Mouse (Mus musculus) midbrain, embryonic 11.5 days (tissue): Measurements from ENCODE around the gene Rtn2. TPM values are rescaled to one million over a fixed set of nuclear protein-coding genes. Genes with fewer than 3 reads are reported as not detected.

Source experiments
- ATAC-seq: fragments of 200-750 bp; cut with Nextera tagmentation; 2 replicates; pipeline ENCODE4 v1.8.0; 2017; ENCODE audit warnings: moderate TSS enrichment, moderate library complexity; ENCODE audit not compliant: low FRiP score
- DNase-seq: peaks from one replicate; pipeline ENCODE4 v3.0.0; 2015; ENCODE audit warnings: low spot score; ENCODE audit errors: missing footprints
- H3K27ac ChIP-seq: fragments of 300-500 bp; sonication (generic); 2 replicates; pipeline ENCODE4 v1.5.1; 2014; ENCODE audit warnings: low read depth, low read length
- H3K27me3 ChIP-seq: fragments of 300-500 bp; sonication (generic); 2 replicates; pipeline ENCODE4 v1.6.1; 2014; ENCODE audit warnings: mild to moderate bottlenecking, low read length, moderate library complexity, mixed read lengths; ENCODE audit not compliant: control insufficient read depth, insufficient read depth
- H3K36me3 ChIP-seq: fragments of 300-500 bp; sonication (generic); 2 replicates; pipeline ENCODE4 v1.6.1; 2014; ENCODE audit warnings: mild to moderate bottlenecking, low read length, moderate library complexity, mixed read lengths; ENCODE audit not compliant: control insufficient read depth, insufficient read depth
- H3K4me1 ChIP-seq: fragments of 300-500 bp; sonication (generic); 2 replicates; pipeline ENCODE4 v1.6.1; 2014; ENCODE audit warnings: low read length; ENCODE audit not compliant: control insufficient read depth, insufficient read depth
- H3K4me2 ChIP-seq: fragments of 300-500 bp; sonication (generic); 2 replicates; pipeline ENCODE4 v1.6.1; 2014; ENCODE audit warnings: mild to moderate bottlenecking, moderate library complexity
- H3K4me3 ChIP-seq: fragments of 300-500 bp; sonication (generic); 2 replicates; pipeline ENCODE4 v1.5.1; 2014; ENCODE audit warnings: low read depth, low read length
- H3K9ac ChIP-seq: fragments of 300-500 bp; sonication (generic); 2 replicates; pipeline ENCODE4 v1.6.1; 2014; ENCODE audit warnings: low read length
- H3K9me3 ChIP-seq: fragments of 300-500 bp; sonication (generic); 2 replicates; pipeline ENCODE4 v1.6.1; 2016; ENCODE audit warnings: low read length; ENCODE audit not compliant: control insufficient read depth
- WGBS: fragments of 180-500 bp; shearing (Covaris S2); extraction: QIAGEN DNeasy Blood & Tissue Kit; methylation state at CpG from one replicate; pipeline ENCODE4 v1.1.7; 2014; 5-methylcytosine and 5-hydroxymethylcytosine counted together
- polyA plus RNA-seq: library from polyadenylated mRNA; unstranded; fragments of >200 nt; fragmentation: Nextera tagmentation; extraction: Ambion mirVana; gene quantifications from 2 replicates; pipeline ENCODE4 v1.2.1, GENCODE M21; 2014

Gene Rtn2
- polyA plus RNA-seq, 1 experiment from 2014 or later: 53.2 TPM

- H3K9me3 ChIP-seq: no peaks in the 10 kb centered on the region
- ATAC-seq (no peak), DNase-seq (peak; percentile 70)
- no peak overlapping the region for H3K27ac ChIP-seq
- no peak overlapping the region for H3K4me2 ChIP-seq
- peaks cover 2% of the 10 kb centered on the region for H3K27me3 ChIP-seq
- 81% methylated on average over 7 of the region's 7 CpGs for WGBS
- H3K9ac ChIP-seq: no peak overlapping the region
- H3K36me3 ChIP-seq: no peaks in the 10 kb centered on the region
- peaks cover 12% of the 10 kb centered on the region for H3K4me1 ChIP-seq
- H3K4me3 ChIP-seq: no peak overlapping the region
Measured at GRCm38 (mm10) chr7:19318676-19319075, 36.3 kb downstream of the Rtn2 start.

DNA sequence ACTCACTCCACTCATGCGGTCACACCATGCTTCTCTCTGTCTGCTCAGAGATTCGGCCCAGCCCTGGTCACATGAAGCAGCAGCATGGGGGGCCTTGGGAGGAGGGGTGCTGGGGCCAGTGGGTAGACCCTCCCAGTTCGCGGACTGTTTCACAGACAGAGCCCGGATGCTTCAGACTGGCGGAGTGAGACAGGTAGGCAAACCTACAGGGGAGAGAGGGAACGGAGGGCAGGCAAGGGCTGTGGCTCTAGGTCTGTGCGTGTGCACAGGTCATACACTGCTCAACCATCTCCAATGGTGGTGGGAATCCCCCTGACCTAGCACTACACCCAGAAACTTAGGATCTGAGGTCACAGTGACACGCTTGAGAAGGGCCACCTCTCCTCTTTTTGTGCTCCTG is 37.0 kb downstream of the Rtn2 start:
- 20% methylated on average over 9 of the region's 9 CpGs for WGBS
- Histone ChIP-seq H3K4me1 (peaks cover 12% of the 10 kb centered on the region), H3K36me3 (no peaks in the 10 kb centered on the region), H3K9me3 (no peaks in the 10 kb centered on the region), H3K4me2 (peak overlapping the region; percentile 72), H3K9ac (peak overlapping the region; percentile 42; the same call in 1 of the 2 replicates), H3K27ac (no peak overlapping the region), H3K27me3 (peaks cover 2% of the 10 kb centered on the region), H3K4me3 (peak overlapping the region; percentile 38)
- no peak for DNase-seq
- ATAC-seq: peak; percentile 82

GRCm38 (mm10) chr7:19319906-19320305 is 37.5 kb downstream of the Rtn2 start:
- no peaks in the 10 kb centered on the region for H3K36me3 ChIP-seq
- H3K4me2 ChIP-seq: peak overlapping the region; percentile 72
- ATAC-seq: peak; percentile 95
- under 1% methylated on average over 38 of the region's 41 CpGs for WGBS
- peak overlapping the region; percentile 42; the same call in 1 of the 2 replicates for H3K9ac ChIP-seq
- peaks cover 12% of the 10 kb centered on the region for H3K4me1 ChIP-seq
- no peak overlapping the region for H3K27ac ChIP-seq
- no peaks in the 10 kb centered on the region for H3K9me3 ChIP-seq
- DNase-seq: peak; percentile 100
- H3K27me3 ChIP-seq: peaks cover 2% of the 10 kb centered on the region
- H3K4me3 ChIP-seq: peak overlapping the region; percentile 38

DNA sequence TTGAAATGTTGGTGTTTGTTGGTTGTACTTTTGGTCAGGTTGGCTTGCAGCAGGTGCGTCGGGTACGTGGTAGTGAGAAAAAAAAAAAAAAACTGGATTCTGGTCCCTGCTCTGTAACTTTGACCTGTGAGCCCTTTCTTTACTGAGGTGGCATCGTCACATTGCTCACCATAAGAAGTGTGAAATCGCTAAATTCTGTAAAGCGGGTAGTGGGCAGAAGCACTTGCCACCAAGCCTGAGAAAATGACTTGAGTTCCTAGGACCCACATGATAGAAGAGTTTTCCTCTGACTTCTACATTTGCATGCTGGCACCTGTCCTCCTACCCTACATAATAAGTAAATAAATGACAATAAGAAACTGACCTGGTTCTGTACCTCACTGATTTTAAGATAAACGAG is 38.2 kb downstream of the Rtn2 start:
- 52% methylated on average over 7 of the region's 7 CpGs for WGBS
- ATAC-seq (no peak), DNase-seq (peak; percentile 41)
- Histone ChIP-seq H3K27ac (no peak overlapping the region), H3K4me2 (peak overlapping the region; percentile 72), H3K9me3 (no peaks in the 10 kb centered on the region), H3K4me1 (peaks cover 12% of the 10 kb centered on the region), H3K27me3 (peaks cover 2% of the 10 kb centered on the region; the same call in 1 of the 2 replicates), H3K4me3 (no peak overlapping the region), H3K36me3 (no peaks in the 10 kb centered on the region), H3K9ac (0 out of 2 replicates have a peak overlapping the region, but pooled peaks have one; percentile 16)

- H3K4me2 ChIP-seq: no peak overlapping the region
- DNase-seq: peak; percentile 68
- no peaks in the 10 kb centered on the region for H3K9me3 ChIP-seq
- peaks cover 2% of the 10 kb centered on the region; the same call in 1 of the 2 replicates for H3K27me3 ChIP-seq
- peaks cover 14% of the 10 kb centered on the region for H3K4me1 ChIP-seq
- no peak overlapping the region for H3K27ac ChIP-seq
- no peak overlapping the region for H3K4me3 ChIP-seq
- 61% methylated on average over 5 of the region's 5 CpGs for WGBS
- H3K36me3 ChIP-seq: no peaks in the 10 kb centered on the region
- H3K9ac ChIP-seq: no peak overlapping the region
- no peak for ATAC-seq
Measured at GRCm38 (mm10) chr7:19321464-19321863, 39.0 kb downstream of the Rtn2 start.

GRCm38 (mm10) chr7:19322489-19322888 is 40.1 kb downstream of the Rtn2 start:
- no peak overlapping the region for H3K4me2 ChIP-seq
- no peak overlapping the region for H3K9ac ChIP-seq
- no peaks in the 10 kb centered on the region for H3K36me3 ChIP-seq
- H3K9me3 ChIP-seq: no peaks in the 10 kb centered on the region
- 64% methylated on average over 9 of the region's 9 CpGs for WGBS
- H3K27ac ChIP-seq: no peak overlapping the region
- no peak for ATAC-seq
- H3K4me1 ChIP-seq: peaks cover 19% of the 10 kb centered on the region
- DNase-seq: peak; percentile 57
- H3K27me3 ChIP-seq: peaks cover 2% of the 10 kb centered on the region; the same call in 1 of the 2 replicates
- no peak overlapping the region for H3K4me3 ChIP-seq

DNA sequence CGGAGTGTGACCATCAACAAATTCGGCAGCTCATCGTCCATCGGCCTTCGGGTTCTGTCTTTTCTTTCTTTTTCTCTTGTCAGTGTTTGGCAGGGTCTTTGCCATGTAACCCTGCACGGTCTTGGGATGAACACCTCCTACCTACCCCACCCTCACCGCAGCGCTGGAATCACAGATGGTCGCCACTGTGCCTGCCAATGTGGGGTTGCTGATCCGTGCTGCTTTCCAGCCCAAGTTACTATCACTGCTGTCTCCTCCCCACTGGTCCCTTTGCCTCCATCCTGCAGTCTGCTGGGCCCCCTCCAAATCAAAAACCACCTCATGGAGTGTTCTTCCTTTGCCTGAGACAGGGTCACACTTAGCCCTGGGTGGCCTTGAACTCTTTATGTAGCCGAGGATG is 41.8 kb downstream of the Rtn2 start:
- Histone ChIP-seq H3K27me3 (peaks cover 1% of the 10 kb centered on the region; the same call in 1 of the 2 replicates), H3K36me3 (no peaks in the 10 kb centered on the region), H3K9me3 (no peaks in the 10 kb centered on the region), H3K4me1 (peaks cover 19% of the 10 kb centered on the region), H3K4me3 (no peak overlapping the region), H3K4me2 (no peak overlapping the region), H3K9ac (no peak overlapping the region), H3K27ac (no peak overlapping the region)
- DNase-seq (no peak), ATAC-seq (no peak)
- 86% methylated on average over 11 of the region's 11 CpGs for WGBS

DNA sequence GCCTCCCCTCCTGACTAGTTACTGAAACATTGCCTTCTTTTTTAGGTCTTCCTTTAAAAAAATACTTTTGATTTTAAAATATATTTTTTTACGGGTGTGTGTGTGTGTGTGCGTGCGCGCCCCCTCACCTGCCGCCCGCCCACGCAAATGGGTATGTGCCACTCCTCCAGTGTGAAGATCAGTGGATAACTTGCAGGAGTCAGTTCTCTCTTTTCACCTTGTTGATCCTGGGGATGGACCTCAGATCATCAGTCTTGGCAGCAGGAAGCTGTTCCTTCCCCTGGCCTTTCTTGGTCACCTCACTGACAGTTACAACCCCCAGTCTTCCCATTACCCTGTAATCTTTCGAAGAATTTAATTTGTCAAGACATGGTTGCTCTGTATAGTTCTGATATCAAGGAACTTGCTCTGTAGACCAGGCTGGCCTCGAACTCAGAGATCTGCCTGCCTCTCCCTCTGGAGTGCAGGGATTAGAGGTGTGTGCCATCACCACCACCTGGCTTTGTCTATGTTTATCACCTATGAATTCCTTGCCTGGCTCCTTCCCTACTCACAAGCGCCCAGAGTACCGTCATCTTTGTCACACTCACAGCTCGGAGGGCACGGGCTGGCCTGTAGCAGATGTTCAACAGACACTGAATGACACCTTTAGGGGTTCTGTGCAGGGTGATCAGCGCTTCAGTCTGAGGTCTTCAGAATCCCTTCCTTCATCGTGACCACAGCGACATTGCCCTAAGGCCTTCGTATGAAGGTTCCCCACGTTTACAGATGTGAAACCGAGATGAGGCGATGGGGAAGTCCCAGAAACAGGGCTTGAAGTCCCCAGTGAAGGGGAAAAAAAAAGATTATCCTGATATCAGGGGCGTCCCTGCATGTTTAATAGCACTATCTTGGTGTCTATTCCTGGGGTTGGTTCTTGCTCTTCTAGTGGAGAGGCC is 43.1 kb downstream of the Rtn2 start:
- H3K4me1 ChIP-seq: peaks cover 10% of the 10 kb centered on the region; the same call in 1 of the 2 replicates
- no peaks in the 10 kb centered on the region for H3K9me3 ChIP-seq
- no peaks in the 10 kb centered on the region for H3K27me3 ChIP-seq
- 76% methylated on average over 21 of the region's 21 CpGs for WGBS
- ATAC-seq (no peak), DNase-seq (no peak)
- no peaks in the 10 kb centered on the region for H3K36me3 ChIP-seq
- no peak overlapping the region for H3K4me2 ChIP-seq
- no peak overlapping the region for H3K4me3 ChIP-seq
- no peak overlapping the region for H3K27ac ChIP-seq
- H3K9ac ChIP-seq: no peak overlapping the region

DNA sequence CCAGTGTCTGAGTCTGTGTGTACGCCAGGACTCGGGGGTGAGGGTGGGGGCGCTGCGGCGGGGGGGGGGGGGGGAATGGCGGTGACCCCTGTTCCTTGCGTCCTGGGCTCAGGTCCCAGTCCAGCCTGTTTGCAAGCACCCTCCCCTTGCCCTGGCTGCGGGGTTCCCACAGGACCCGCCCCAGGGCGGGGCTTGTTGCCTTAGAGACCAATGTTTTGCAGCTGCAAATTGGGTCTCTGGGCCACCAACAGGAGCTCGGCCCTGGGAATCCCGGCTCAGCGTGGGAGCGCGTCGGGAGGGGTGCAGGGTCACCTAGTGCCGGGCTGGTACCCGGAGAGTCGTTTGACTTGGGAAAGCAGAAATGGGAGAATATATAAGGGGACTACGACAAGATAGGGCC is 43.9 kb downstream of the Rtn2 start:
- WGBS: under 1% methylated on average over 16 of the region's 20 CpGs
- Histone ChIP-seq H3K9me3 (no peaks in the 10 kb centered on the region), H3K27me3 (no peaks in the 10 kb centered on the region), H3K27ac (no peak overlapping the region), H3K4me3 (peak overlapping the region; percentile 26), H3K9ac (peak overlapping the region; percentile 48; the same call in 1 of the 2 replicates), H3K4me2 (peak overlapping the region; percentile 53), H3K36me3 (no peaks in the 10 kb centered on the region), H3K4me1 (peaks cover 10% of the 10 kb centered on the region; the same call in 1 of the 2 replicates)
- peak; percentile 98 for DNase-seq
- ATAC-seq: peak; percentile 84
